Mouse (Mus musculus): Measurements from ENCODE around the gene Mroh3.

Gene Mroh3

GRCm38 (mm10) chr1:136212803-136213202 lies at the start of gene Mroh3:
Gene Mroh3, minus strand, starts transcription at chr1:136212828.
- peak; percentile 7 to 11 for DNase-seq (ENCODE audit: low spot score in 2 of 2)

- DNase-seq (ENCODE audit: low spot score in 2 of 2): no peak
Measured at GRCm38 (mm10) chr1:136260635-136261238, 48.1 kb upstream of the Mroh3 start, which contains the start of gene Gpr25. Gene Gpr25, minus strand, starts transcription at chr1:136260873.

- no peak for DNase-seq (ENCODE audit: low spot score in 2 of 2)
Measured at GRCm38 (mm10) chr1:136259893-136260634, 47.4 kb upstream of the Mroh3 start.

- DNase-seq (ENCODE audit: low spot score in 2 of 2): no peak
Measured at GRCm38 (mm10) chr1:136259543-136259892, 46.9 kb upstream of the Mroh3 start.

- DNase-seq (ENCODE audit: low spot score in 2 of 2): no peak
Measured at GRCm38 (mm10) chr1:136258495-136258894, 45.9 kb upstream of the Mroh3 start.

- no peak for DNase-seq (ENCODE audit: low spot score in 2 of 2)
Measured at GRCm38 (mm10) chr1:136255657-136256056, 43.0 kb upstream of the Mroh3 start.

GRCm38 (mm10) chr1:136255174-136255573 lies 42.5 kb upstream of the Mroh3 start:
- no peak for DNase-seq (ENCODE audit: low spot score in 2 of 2)

GRCm38 (mm10) chr1:136254503-136255065 lies 42.0 kb upstream of the Mroh3 start:
- DNase-seq (ENCODE audit: low spot score in 2 of 2): no peak

GRCm38 (mm10) chr1:136253472-136253871 lies 40.8 kb upstream of the Mroh3 start:
- peak; percentile 51 to 66 for DNase-seq (ENCODE audit: low spot score in 2 of 2)

GRCm38 (mm10) chr1:136249662-136250061 lies 37.0 kb upstream of the Mroh3 start:
- DNase-seq (ENCODE audit: low spot score in 2 of 2): peak; percentile 45 to 46

GRCm38 (mm10) chr1:136247393-136247792 lies 34.8 kb upstream of the Mroh3 start:
- DNase-seq (ENCODE audit: low spot score in 2 of 2): no peak

GRCm38 (mm10) chr1:136244469-136244868 lies 31.8 kb upstream of the Mroh3 start:
- no peak for DNase-seq (ENCODE audit: low spot score in 2 of 2)

GRCm38 (mm10) chr1:136241801-136242200 lies 29.2 kb upstream of the Mroh3 start:
- DNase-seq (ENCODE audit: low spot score in 2 of 2): no peak

GRCm38 (mm10) chr1:136238495-136238894 lies 25.9 kb upstream of the Mroh3 start:
- no peak for DNase-seq (ENCODE audit: low spot score in 2 of 2)

- DNase-seq (ENCODE audit: low spot score in 2 of 2): no peak
Measured at GRCm38 (mm10) chr1:136234595-136235092, 22.0 kb upstream of the Mroh3 start.

GRCm38 (mm10) chr1:136233892-136234594 lies 21.4 kb upstream of the Mroh3 start, which contains the start of gene Inava:
Gene Inava, minus strand, starts transcription at chr1:136234264.
- DNase-seq (ENCODE audit: low spot score in 2 of 2): peak; percentile 8 to 12

- no peak for DNase-seq (ENCODE audit: low spot score in 2 of 2)
Measured at GRCm38 (mm10) chr1:136232986-136233790, 20.6 kb upstream of the Mroh3 start.

- no peak for DNase-seq (ENCODE audit: low spot score in 2 of 2)
Measured at GRCm38 (mm10) chr1:136232285-136232926, 19.8 kb upstream of the Mroh3 start.

- no peak for DNase-seq (ENCODE audit: low spot score in 2 of 2)
Measured at GRCm38 (mm10) chr1:136231596-136231995, 19.0 kb upstream of the Mroh3 start.

GRCm38 (mm10) chr1:136230201-136230600 lies 17.6 kb upstream of the Mroh3 start:
- no peak for DNase-seq (ENCODE audit: low spot score in 2 of 2)

GRCm38 (mm10) chr1:136229040-136229373 lies 16.4 kb upstream of the Mroh3 start:
- no peak for DNase-seq (ENCODE audit: low spot score in 2 of 2)
